Mouse (Mus musculus) MEL (cell line): Measurements from ENCODE around the gene Csf2rb2.

Source experiments
- CTCF ChIP-seq, 3 experiments: IDR thresholded peaks in 2 of 3; conservative IDR thresholded peaks in 1 of 3; 2 replicates each; pipeline ENCODE4 v1.5.1; 2011 to 2012; ENCODE audit warnings: low read length in 3 of 3, low read depth in 2 of 3, mild to moderate bottlenecking in 2 of 3, improper control_type of control experiment in 1 of 3, inconsistent platforms in 1 of 3, mixed read lengths in 1 of 3, moderate library complexity in 1 of 3; ENCODE audit not compliant: control insufficient read depth in 1 of 3, insufficient read depth in 1 of 3, poor library complexity in 1 of 3, severe bottlenecking in 1 of 3
- EP300 ChIP-seq, 2 experiments: IDR thresholded peaks; 2 replicates each; pipeline ENCODE4 v1.6.1; 2011; ENCODE audit warnings: improper control_type of control experiment in 2 of 2, low read length in 2 of 2, low read depth in 1 of 2, mild to moderate bottlenecking in 1 of 2
- MAFK ChIP-seq: IDR thresholded peaks from 2 replicates; pipeline ENCODE4 v1.6.1; 2011; ENCODE audit warnings: low read depth, mild to moderate bottlenecking, low read length, improper control_type of control experiment, borderline replicate concordance
- MAX ChIP-seq: IDR thresholded peaks from 2 replicates; pipeline ENCODE4 v1.6.1; 2011; ENCODE audit warnings: low read length, improper control_type of control experiment
- MEF2A ChIP-seq: IDR thresholded peaks from 2 replicates; pipeline ENCODE4 v1.6.1; 2014; ENCODE audit warnings: low read depth, mild to moderate bottlenecking, inconsistent platforms, low read length, improper control_type of control experiment; ENCODE audit not compliant: poor library complexity, insufficient replicate concordance, severe bottlenecking; ENCODE audit errors: extremely low read depth
- MYC ChIP-seq: IDR thresholded peaks from 2 replicates; pipeline ENCODE4 v1.6.1; 2011; ENCODE audit warnings: low read depth, mild to moderate bottlenecking, low read length, improper control_type of control experiment, moderate library complexity
- POLR2A ChIP-seq, 2 experiments: IDR thresholded peaks; 2 replicates each; pipeline ENCODE4 v1.6.1; 2011 to 2012; ENCODE audit warnings: low read length in 2 of 2, mild to moderate bottlenecking in 2 of 2, control low read depth in 1 of 2, improper control_type of control experiment in 1 of 2, low read depth in 1 of 2, moderate library complexity in 1 of 2; ENCODE audit not compliant: control insufficient read depth in 1 of 2, insufficient read depth in 1 of 2, poor library complexity in 1 of 2
- POLR2AphosphoS5 ChIP-seq: IDR thresholded peaks from 2 replicates; pipeline ENCODE4 v1.6.1; 2012; ENCODE audit warnings: low read depth, borderline replicate concordance, mild to moderate bottlenecking, inconsistent platforms, low read length, moderate library complexity, mixed read lengths
- SIN3A ChIP-seq: IDR thresholded peaks from 2 replicates; pipeline ENCODE4 v1.6.1; 2012; ENCODE audit warnings: low read length, improper control_type of control experiment, inconsistent platforms
- ZNF384 ChIP-seq: IDR thresholded peaks from 2 replicates; pipeline ENCODE4 v1.6.1; 2012; ENCODE audit warnings: low read depth, mild to moderate bottlenecking, inconsistent platforms, low read length, improper control_type of control experiment

- TF ChIP-seq POLR2A (IDR thresholded peaks at IDR 0.05; ENCODE audit: control insufficient read depth in 1 of 2, insufficient read depth in 1 of 2, low read depth in 1 of 2, low read length in 2 of 2, poor library complexity in 1 of 2), result no peak
- TF ChIP-seq MAFK, result no peak
- TF ChIP-seq CTCF (IDR thresholded peaks at IDR 0.05 in 2 of 3, conservative IDR thresholded peaks at IDR 0.05 in 1 of 3; ENCODE audit: control insufficient read depth in 1 of 3, insufficient read depth in 1 of 3, low read depth in 2 of 3, low read length in 3 of 3, poor library complexity in 1 of 3, severe bottlenecking in 1 of 3), result peak; percentile 43 to 74 (median 72)
- TF ChIP-seq MEF2A, result no peak
- TF ChIP-seq EP300 (IDR thresholded peaks at IDR 0.05; ENCODE audit: low read depth in 1 of 2, low read length in 2 of 2), result no peak
- TF ChIP-seq ZNF384, result no peak
- peak; percentile 71 for TF ChIP-seq MYC
- no peak for TF ChIP-seq POLR2AphosphoS5
- TF ChIP-seq SIN3A, result no peak
- no peak for TF ChIP-seq MAX
These were observed 49.4 kb upstream of the Csf2rb2 start for GRCm38 (mm10) chr15:78354958-78355357.
